Mouse (Mus musculus): Measurements from ENCODE around the gene Gpr152.

Gene Gpr152

GRCm38 (mm10) chr19:4150567-4151487, 11.2 kb downstream of the Gpr152 start:
- no peak for DNase-seq (ENCODE audit: low spot score in 2 of 2)

GRCm38 (mm10) chr19:4151488-4151860, 11.9 kb downstream of the Gpr152 start:
- DNase-seq (ENCODE audit: low spot score in 2 of 2) = no peak

- DNase-seq (ENCODE audit: low spot score in 2 of 2) = no peak
Measured at GRCm38 (mm10) chr19:4151898-4152297, 12.3 kb downstream of the Gpr152 start.

GRCm38 (mm10) chr19:4152445-4153231, 13.1 kb downstream of the Gpr152 start:
- DNase-seq (ENCODE audit: low spot score in 2 of 2) = no peak

GRCm38 (mm10) chr19:4153232-4153654, 13.7 kb downstream of the Gpr152 start, which contains the start of gene Ptprcap:
Gene Ptprcap, plus strand, starts transcription at chr19:4153604.
- DNase-seq (ENCODE audit: low spot score in 2 of 2) = no peak

- DNase-seq (ENCODE audit: low spot score in 2 of 2) = no peak
Measured at GRCm38 (mm10) chr19:4154437-4155222, 15.0 kb downstream of the Gpr152 start.

- DNase-seq (ENCODE audit: low spot score in 2 of 2) = no peak
Measured at GRCm38 (mm10) chr19:4155223-4156072, 15.9 kb downstream of the Gpr152 start.

- DNase-seq (ENCODE audit: low spot score in 2 of 2) = no peak
Measured at GRCm38 (mm10) chr19:4156073-4156579, 16.5 kb downstream of the Gpr152 start.

GRCm38 (mm10) chr19:4156771-4157170, 17.2 kb downstream of the Gpr152 start:
- DNase-seq (ENCODE audit: low spot score in 2 of 2) = no peak

GRCm38 (mm10) chr19:4159049-4159448, 19.5 kb downstream of the Gpr152 start:
- no peak for DNase-seq (ENCODE audit: low spot score in 2 of 2)

GRCm38 (mm10) chr19:4162646-4163542, 23.3 kb downstream of the Gpr152 start, which contains the start of gene Rps6kb2:
Gene Rps6kb2, minus strand, starts transcription at chr19:4163354.
- peak; percentile 95 to 96 for DNase-seq (ENCODE audit: low spot score in 2 of 2)

GRCm38 (mm10) chr19:4163543-4163887, 23.9 kb downstream of the Gpr152 start:
- no peak for DNase-seq (ENCODE audit: low spot score in 2 of 2)

- no peak for DNase-seq (ENCODE audit: low spot score in 2 of 2)
Measured at GRCm38 (mm10) chr19:4164100-4164499, 24.5 kb downstream of the Gpr152 start.

- no peak for DNase-seq (ENCODE audit: low spot score in 2 of 2)
Measured at GRCm38 (mm10) chr19:4164721-4165120, 25.1 kb downstream of the Gpr152 start.

- DNase-seq (ENCODE audit: low spot score in 2 of 2) = no peak
Measured at GRCm38 (mm10) chr19:4166678-4167476, 27.3 kb downstream of the Gpr152 start.

GRCm38 (mm10) chr19:4169378-4169784, 29.8 kb downstream of the Gpr152 start:
- DNase-seq (ENCODE audit: low spot score in 2 of 2) = peak; percentile 98 to 100

- DNase-seq (ENCODE audit: low spot score in 2 of 2) = no peak
Measured at GRCm38 (mm10) chr19:4169810-4170209, 30.2 kb downstream of the Gpr152 start.

- no peak for DNase-seq (ENCODE audit: low spot score in 2 of 2)
Measured at GRCm38 (mm10) chr19:4170723-4171392, 31.3 kb downstream of the Gpr152 start.
